In the genomic region with DNA sequence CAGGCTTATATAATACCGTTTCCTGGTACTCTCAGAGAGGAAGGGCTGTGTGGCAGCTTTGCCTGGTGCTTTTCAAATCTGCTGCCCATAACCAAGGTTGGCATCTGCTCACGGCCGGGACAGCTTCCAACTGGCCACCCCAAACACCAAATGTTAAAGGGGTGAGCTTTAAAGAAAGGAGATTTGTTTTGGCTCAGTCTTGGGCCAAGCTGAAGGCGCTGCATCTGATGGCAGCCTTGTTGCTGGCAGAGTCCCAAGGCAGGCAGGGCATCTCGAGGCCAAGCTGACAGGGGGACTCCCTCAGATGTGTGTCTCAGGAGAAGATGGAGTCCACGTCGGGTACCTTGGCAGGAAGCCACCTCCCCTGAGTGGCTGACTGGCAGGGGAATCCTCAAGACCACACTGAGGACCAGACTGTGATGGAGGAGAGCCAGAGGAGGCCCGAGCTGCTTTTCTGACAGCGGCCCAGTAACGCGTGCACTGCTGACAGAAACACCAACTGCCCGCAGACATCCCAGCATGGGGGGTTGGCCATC, we compare ENCODE assay signal across 9 mouse cellular contexts. TPM values are rescaled to one million over a fixed set of nuclear protein-coding genes. Genes with fewer than 3 reads are reported as not detected.
DNase-seq lines count a peak whose midpoint lies in the region; ATAC-seq lines count a peak whose summit lies in the region.
"Had no signal": no experiment of that assay in that cellular context is flagged by ENCODE, and none has a peak within 500 bp of the region (broad histone marks: within the 10 kb centered on the region; RNA-seq: fewer than 3 reads in every experiment).

No protein-coding gene starts in this region.

- H3K4me2 ChIP-seq in forebrain, embryonic 14.5 days (ENCODE audit: low read length) = no peak overlapping the region
- H3K4me2 ChIP-seq in midbrain, embryonic 14.5 days (ENCODE audit: low read length) = no peak overlapping the region
- no peak overlapping the region for H3K4me2 ChIP-seq in hindbrain, embryonic 16.5 days (ENCODE audit: low read length)
- H3K4me2 ChIP-seq in kidney, embryonic 16.5 days (replicated peaks; ENCODE audit: low read depth, low read length) = no peak overlapping the region

- no peaks in the 10 kb centered on the region for H3K36me3 ChIP-seq in forebrain, embryonic 14.5 days (ENCODE audit: control insufficient read depth, insufficient read depth, low read length)
- no peaks in the 10 kb centered on the region for H3K36me3 ChIP-seq in forebrain, embryonic 10.5 days (replicated peaks)
- no peaks in the 10 kb centered on the region for H3K36me3 ChIP-seq in midbrain, embryonic 14.5 days (ENCODE audit: control insufficient read depth, insufficient read depth, low read length)
- H3K36me3 ChIP-seq in midbrain, embryonic 10.5 days = no peaks in the 10 kb centered on the region
- no peaks in the 10 kb centered on the region for H3K36me3 ChIP-seq in hindbrain, embryonic 16.5 days (ENCODE audit: control insufficient read depth, insufficient read depth, low read length)
- no peaks in the 10 kb centered on the region for H3K36me3 ChIP-seq in kidney, embryonic 16.5 days (ENCODE audit: insufficient read depth, low read length)

- peak; percentile 92 for DNase-seq in forebrain, embryonic 14.5 days (ENCODE audit: low spot score)
- DNase-seq in forebrain, embryonic 10.5 days (ENCODE audit: extremely low spot score, low spot score) = no peak
- DNase-seq in midbrain, embryonic 14.5 days = peak; percentile 73
- DNase-seq in midbrain, embryonic 10.5 days (ENCODE audit: low spot score) = no peak
- peak; percentile 87 to 89 for DNase-seq in right cerebral cortex, postnatal 10 days (ENCODE audit: low spot score in 2 of 2)
- DNase-seq in embryo, embryonic 11 days = no peak
- DNase-seq: kidney, postnatal 10 days had no signal

- WGBS in forebrain, embryonic 14.5 days = 45% methylated on average over 12 of the region's 12 CpGs
- 90% methylated on average over 12 of the region's 12 CpGs for WGBS in forebrain, embryonic 10.5 days
- WGBS in midbrain, embryonic 14.5 days = 70% methylated on average over 12 of the region's 12 CpGs
- 89% methylated on average over 12 of the region's 12 CpGs for WGBS in midbrain, embryonic 10.5 days
- 56% methylated on average over 12 of the region's 12 CpGs for WGBS in hindbrain, embryonic 16.5 days
- WGBS in kidney, embryonic 16.5 days = 76% methylated on average over 12 of the region's 12 CpGs

- no peak overlapping the region for H3K9ac ChIP-seq in forebrain, embryonic 14.5 days (ENCODE audit: low read length)
- H3K9ac ChIP-seq in midbrain, embryonic 14.5 days (replicated peaks; ENCODE audit: low read length) = no peak overlapping the region
- H3K9ac ChIP-seq in hindbrain, embryonic 16.5 days (ENCODE audit: low read depth, low read length) = no peak overlapping the region; the same call in 1 of the 2 replicates
- no peak overlapping the region for H3K9ac ChIP-seq in kidney, embryonic 16.5 days (replicated peaks; ENCODE audit: low read length)

- ATAC-seq in forebrain, embryonic 14.5 days = peak; percentile 95
- ATAC-seq in midbrain, embryonic 14.5 days (ENCODE audit: low FRiP score, low TSS enrichment) = peak; percentile 78
- ATAC-seq in hindbrain, embryonic 16.5 days = peak; percentile 98
- no peak for ATAC-seq in kidney, embryonic 16.5 days (ENCODE audit: low FRiP score, low TSS enrichment)

- peak overlapping the region; percentile 52 for H3K27ac ChIP-seq in forebrain, embryonic 14.5 days (ENCODE audit: low read depth, low read length)
- no peak overlapping the region for H3K27ac ChIP-seq in forebrain, embryonic 10.5 days
- H3K27ac ChIP-seq in midbrain, embryonic 14.5 days (replicated peaks; ENCODE audit: low read depth, low read length) = no peak overlapping the region
- no peak overlapping the region for H3K27ac ChIP-seq in midbrain, embryonic 10.5 days (replicated peaks)
- no peak overlapping the region for H3K27ac ChIP-seq in hindbrain, embryonic 16.5 days (ENCODE audit: low read depth, low read length)
- H3K27ac ChIP-seq in kidney, embryonic 16.5 days (ENCODE audit: low read length) = no peak overlapping the region

- no peak overlapping the region for H3K4me3 ChIP-seq in forebrain, embryonic 14.5 days (ENCODE audit: low read depth, low read length)
- H3K4me3 ChIP-seq in forebrain, embryonic 10.5 days = no peak overlapping the region
- no peak overlapping the region for H3K4me3 ChIP-seq in midbrain, embryonic 14.5 days (replicated peaks; ENCODE audit: low read depth, low read length)
- no peak overlapping the region for H3K4me3 ChIP-seq in midbrain, embryonic 10.5 days
- H3K4me3 ChIP-seq in hindbrain, embryonic 16.5 days (ENCODE audit: low read length) = no peak overlapping the region
- no peak overlapping the region for H3K4me3 ChIP-seq in kidney, embryonic 16.5 days (ENCODE audit: low read length)

- peaks cover 3% of the 10 kb centered on the region; the same call in 1 of the 2 replicates for H3K4me1 ChIP-seq in forebrain, embryonic 14.5 days (ENCODE audit: control insufficient read depth, insufficient read depth, low read length)
- H3K4me1 ChIP-seq in forebrain, embryonic 10.5 days = no peaks in the 10 kb centered on the region
- H3K4me1 ChIP-seq in midbrain, embryonic 14.5 days (ENCODE audit: control insufficient read depth, insufficient read depth, low read length) = no peaks in the 10 kb centered on the region
- H3K4me1 ChIP-seq in midbrain, embryonic 10.5 days = no peaks in the 10 kb centered on the region
- no peaks in the 10 kb centered on the region for H3K4me1 ChIP-seq in hindbrain, embryonic 16.5 days (ENCODE audit: control insufficient read depth, insufficient read depth, low read depth, low read length)
- no peaks in the 10 kb centered on the region for H3K4me1 ChIP-seq in kidney, embryonic 16.5 days (ENCODE audit: insufficient read depth, low read length)

- no peaks in the 10 kb centered on the region for H3K27me3 ChIP-seq in forebrain, embryonic 14.5 days (replicated peaks; ENCODE audit: control insufficient read depth, insufficient read depth, low read length)
- no peaks in the 10 kb centered on the region for H3K27me3 ChIP-seq in forebrain, embryonic 10.5 days (ENCODE audit: poor library complexity, severe bottlenecking)
- no peaks in the 10 kb centered on the region for H3K27me3 ChIP-seq in midbrain, embryonic 14.5 days (ENCODE audit: control insufficient read depth, insufficient read depth, low read length)
- no peaks in the 10 kb centered on the region for H3K27me3 ChIP-seq in midbrain, embryonic 10.5 days (ENCODE audit: low read depth, poor library complexity, severe bottlenecking)
- H3K27me3 ChIP-seq in hindbrain, embryonic 16.5 days (replicated peaks; ENCODE audit: control insufficient read depth, insufficient read depth, low read length) = no peaks in the 10 kb centered on the region
- no peaks in the 10 kb centered on the region for H3K27me3 ChIP-seq in kidney, embryonic 16.5 days (ENCODE audit: insufficient read depth, low read length)

- 0 out of 2 replicates have a peak, but pooled peaks cover 2% of the 10 kb centered on the region for H3K9me3 ChIP-seq in forebrain, embryonic 14.5 days (replicated peaks; ENCODE audit: control insufficient read depth, low read length)
- H3K9me3 ChIP-seq in forebrain, embryonic 10.5 days = no peaks in the 10 kb centered on the region; the same call in 1 of the 2 replicates
- H3K9me3 ChIP-seq in midbrain, embryonic 14.5 days (ENCODE audit: control insufficient read depth, low read length) = no peaks in the 10 kb centered on the region
- H3K9me3 ChIP-seq in midbrain, embryonic 10.5 days (replicated peaks) = peaks cover 5% of the 10 kb centered on the region; the same call in 1 of the 2 replicates
- no peaks in the 10 kb centered on the region for H3K9me3 ChIP-seq in hindbrain, embryonic 16.5 days (ENCODE audit: control insufficient read depth, low read length)
- 0 out of 2 replicates have a peak, but pooled peaks cover 3% of the 10 kb centered on the region for H3K9me3 ChIP-seq in kidney, embryonic 16.5 days (ENCODE audit: low read length)

RNA-seq across cellular contexts. Expression of a gene that starts 12.5 kb away (rescaled TPM):
- polyA plus RNA-seq in forebrain, embryonic 14.5 days (2014; fragmentation: Nextera tagmentation; extraction: Ambion mirVana) = 19.7 and 22.7 TPM in 2 replicates
- polyA plus RNA-seq in forebrain, embryonic 10.5 days (2016; fragmentation: Nextera tagmentation; extraction: Ambion mirVana) = 69.8 and 70.8 TPM in 2 replicates
- 3.3 and 10.5 TPM in 2 replicates for polyA plus RNA-seq in midbrain, embryonic 14.5 days (2014; fragmentation: Nextera tagmentation; extraction: Ambion mirVana)
- 63.3 and 66.6 TPM in 2 replicates for polyA plus RNA-seq in midbrain, embryonic 10.5 days (2016; fragmentation: Nextera tagmentation; extraction: Ambion mirVana)
- 7.5 and 9.4 TPM in 2 replicates for polyA plus RNA-seq in hindbrain, embryonic 16.5 days (2015; fragmentation: Nextera tagmentation; extraction: Ambion mirVana)
- polyA plus RNA-seq in kidney, embryonic 16.5 days (2015; fragmentation: Nextera tagmentation; extraction: Ambion mirVana) = 50.8 and 52.3 TPM in 2 replicates

Comparison
In these comparisons a context has a peak if more than half of its experiments do, and no peak if none do; other contexts are left out.
1. DNase-seq: peak in forebrain, embryonic 14.5 days (single experiment), midbrain, embryonic 14.5 days (single experiment) and right cerebral cortex, postnatal 10 days (2 of 2); none in forebrain, embryonic 10.5 days (single experiment), midbrain, embryonic 10.5 days (single experiment) and embryo, embryonic 11 days (single experiment).